Mouse (Mus musculus) bone marrow, adult 2 months (tissue): ENCODE results near the gene Spop. TPM values are rescaled to one million over a fixed set of nuclear protein-coding genes. Genes with fewer than 3 reads are reported as not detected.

ENCODE experiments used
- H3K27ac ChIP-seq: fragments of 200-500 bp; 2 replicates; pipeline ENCODE4 v1.5.1; 2012; ENCODE audit warnings: low read depth, mild to moderate bottlenecking, control low read depth, inconsistent platforms, low read length; ENCODE audit not compliant: control insufficient read depth, poor library complexity, insufficient read depth
- H3K4me1 ChIP-seq: fragments of 200-500 bp; 2 replicates; pipeline ENCODE4 v1.6.1; 2011; ENCODE audit warnings: low read length; ENCODE audit not compliant: control insufficient read depth, insufficient read depth
- H3K4me3 ChIP-seq: fragments of 200-500 bp; replicated peaks from 2 replicates; pipeline ENCODE3; 2011; ENCODE audit warnings: mild to moderate bottlenecking, low read depth, low read length, control low read depth; ENCODE audit not compliant: control insufficient read depth
- CTCF ChIP-seq: fragments of 200-500 bp; IDR thresholded peaks from 2 replicates; pipeline ENCODE4 v1.5.1; 2011; ENCODE audit warnings: low read length, control low read depth; ENCODE audit not compliant: control insufficient read depth, insufficient read depth
- POLR2A ChIP-seq: fragments of 200-500 bp; IDR thresholded peaks from 2 replicates; pipeline ENCODE4 v1.6.1; 2011; ENCODE audit warnings: low read depth, mild to moderate bottlenecking, control low read depth, low read length, borderline replicate concordance; ENCODE audit not compliant: control insufficient read depth
- WGBS: fragments of 180-500 bp; shearing (Covaris S2); methylation state at CpG from one replicate; pipeline ENCODE4 v1.1.7; 2018; 5-methylcytosine and 5-hydroxymethylcytosine counted together
- polyA plus RNA-seq: library from polyadenylated mRNA; stranded (reverse); fragments of >200 nt; gene quantifications from 2 replicates; pipeline ENCODE4 v1.2.4, GENCODE M21; 2011; ENCODE audit warnings: low replicate concordance; ENCODE audit not compliant: missing spikeins, insufficient read depth, insufficient read length

Gene Spop
- 57.9 and 61.3 TPM in 2 replicates for polyA plus RNA-seq

DNA sequence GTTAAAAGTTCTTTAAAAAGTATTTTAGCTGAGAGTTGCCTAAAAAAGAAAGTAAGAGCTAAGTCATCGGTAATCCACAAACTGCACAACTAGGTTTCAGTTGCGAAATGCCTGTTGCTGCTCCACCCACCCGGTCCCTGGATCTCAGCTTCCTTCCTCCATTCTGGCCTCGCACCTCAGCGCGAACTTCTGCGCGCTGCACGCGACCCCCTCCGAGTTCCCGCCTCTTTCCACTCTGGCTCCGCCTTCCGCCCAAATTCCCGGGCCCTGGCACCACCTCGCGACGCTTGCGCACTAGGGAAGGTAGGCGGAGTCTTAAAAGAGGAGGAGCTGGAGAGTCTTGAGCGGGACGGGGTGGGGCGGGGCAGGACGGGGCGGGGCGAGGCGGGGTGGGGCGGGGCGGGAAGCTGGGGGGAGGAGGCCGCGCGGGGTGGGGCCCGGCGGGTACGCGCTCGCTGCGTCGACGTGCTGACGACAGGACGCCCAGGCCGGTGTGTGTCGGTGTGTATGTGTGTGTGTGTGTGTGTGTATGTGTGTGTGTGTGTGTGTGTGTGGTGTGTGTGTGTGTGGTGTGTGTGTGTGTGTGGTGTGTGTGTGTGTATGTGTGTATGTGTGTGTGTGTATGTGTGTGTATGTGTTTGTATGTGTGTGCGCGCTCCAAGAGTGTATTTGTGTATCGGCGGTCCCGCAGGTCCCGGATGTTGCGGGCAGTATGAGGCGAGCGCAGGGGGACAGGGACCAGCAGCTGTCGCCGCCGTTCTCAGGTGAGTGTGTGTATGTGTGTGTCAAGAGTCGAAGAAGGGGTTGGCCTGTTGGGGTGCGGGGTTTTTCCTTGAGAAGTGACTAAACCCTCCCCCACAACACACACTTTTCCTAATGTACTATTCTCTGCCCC, at the start of gene Spop:
Gene Spop (plus strand): TSS at position 440 of the 895 bp plus-strand sequence.
- H3K4me1 ChIP-seq, result peaks cover 5% of the 10 kb centered on the region; the same call in 1 of the 2 replicates
- H3K4me3 ChIP-seq, result peak within 1 kb of the TSS; percentile 98
- WGBS, result 1% methylated on average over 51 of the region's 58 CpGs
- peak within 1 kb of the TSS; percentile 97 for H3K27ac ChIP-seq
- 0 out of 2 replicates have a peak, but pooled peaks have one; percentile 31 for TF ChIP-seq POLR2A
- no peak for TF ChIP-seq CTCF

DNA sequence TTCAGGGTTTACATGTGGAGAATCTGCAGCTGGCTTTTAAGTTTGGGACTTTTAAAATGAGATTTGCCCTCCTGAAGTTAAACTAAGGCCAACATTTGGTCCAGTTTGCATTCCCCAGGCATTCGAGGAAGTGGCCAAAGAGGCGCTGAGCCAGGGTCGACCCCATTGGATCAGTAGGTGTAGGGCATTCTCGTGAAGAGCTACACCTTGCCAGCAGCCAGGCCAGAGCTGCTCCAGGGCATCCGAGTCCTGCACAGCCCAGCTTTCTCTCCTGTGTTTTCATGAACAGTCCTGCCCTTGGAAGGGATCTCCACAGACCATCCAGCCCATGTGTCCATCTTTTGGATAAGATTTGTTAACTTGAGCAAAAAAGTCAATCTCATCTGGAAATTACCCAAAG, 49.5 kb upstream of the Spop start:
- WGBS, result 81% methylated on average over 5 of the region's 5 CpGs

DNA sequence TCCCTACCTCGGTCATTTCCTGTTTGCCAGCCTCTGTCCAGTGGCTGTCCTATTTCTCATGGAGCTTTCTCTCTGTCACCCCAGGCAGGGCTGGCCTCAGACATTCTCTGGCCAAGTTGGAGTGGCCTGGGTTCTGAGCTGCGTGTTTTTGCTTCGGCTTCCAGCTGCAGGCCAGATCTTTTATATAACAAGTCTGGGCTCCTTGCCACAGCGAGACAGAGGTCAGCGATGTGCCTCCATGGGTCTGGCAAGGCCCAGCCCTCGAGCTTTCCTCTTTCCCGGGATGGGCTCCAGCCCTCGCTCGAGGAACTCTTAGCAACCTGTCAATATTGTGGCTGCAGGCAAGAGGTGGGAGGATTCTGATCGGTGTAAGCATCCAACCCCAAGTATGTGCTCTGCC, 48.3 kb upstream of the Spop start:
- Histone ChIP-seq H3K4me1 (peaks cover 5% of the 10 kb centered on the region; the same call in 1 of the 2 replicates), H3K4me3 (no peak overlapping the region), H3K27ac (no peak overlapping the region)
- TF ChIP-seq POLR2A (no peak), CTCF (no peak)
- WGBS, result 84% methylated on average over 10 of the region's 10 CpGs

More for the DNA sequence above, 49.5 kb upstream of the Spop start:
- no peak overlapping the region for H3K4me3 ChIP-seq
- peaks cover 3% of the 10 kb centered on the region; the same call in 1 of the 2 replicates for H3K4me1 ChIP-seq
- TF ChIP-seq POLR2A, result no peak
- no peak for TF ChIP-seq CTCF
- H3K27ac ChIP-seq, result no peak overlapping the region

DNA sequence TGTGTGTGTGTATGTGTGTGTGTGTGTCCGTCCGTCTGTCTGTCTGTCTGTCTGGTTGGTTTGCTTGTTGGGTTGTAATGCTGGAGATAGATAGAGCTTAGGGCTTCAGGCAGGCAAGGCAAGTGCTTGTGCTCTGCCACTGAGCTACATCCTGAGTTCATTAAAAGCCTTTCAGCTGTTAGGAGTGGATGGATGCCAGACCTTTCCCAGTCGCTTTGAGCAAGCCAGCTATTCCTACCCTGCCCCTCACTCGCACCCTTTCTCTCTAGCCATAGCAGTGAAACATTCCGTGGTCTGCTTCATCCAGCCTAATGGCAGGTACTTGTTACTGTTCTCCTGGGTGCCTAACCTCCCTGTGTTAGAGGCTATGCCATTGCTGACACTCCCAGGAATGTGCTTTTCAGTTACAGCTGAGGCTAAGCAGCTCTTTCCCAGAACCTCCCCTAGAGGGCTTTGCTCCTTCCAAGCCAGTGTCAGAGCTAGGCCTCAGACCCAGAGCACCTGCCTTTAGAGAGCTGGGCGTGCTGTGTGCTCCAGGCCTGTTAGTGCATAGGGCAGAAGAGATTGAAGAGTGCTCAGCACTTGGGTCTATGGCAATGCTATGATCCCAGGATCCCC, 47.5 kb upstream of the Spop start:
- Histone ChIP-seq H3K4me1 (peaks cover 5% of the 10 kb centered on the region; the same call in 1 of the 2 replicates), H3K27ac (peak overlapping the region; percentile 5; the same call in 1 of the 2 replicates), H3K4me3 (no peak overlapping the region)
- 84% methylated on average over 6 of the region's 6 CpGs for WGBS
- TF ChIP-seq POLR2A, result no peak
- TF ChIP-seq CTCF, result no peak

DNA sequence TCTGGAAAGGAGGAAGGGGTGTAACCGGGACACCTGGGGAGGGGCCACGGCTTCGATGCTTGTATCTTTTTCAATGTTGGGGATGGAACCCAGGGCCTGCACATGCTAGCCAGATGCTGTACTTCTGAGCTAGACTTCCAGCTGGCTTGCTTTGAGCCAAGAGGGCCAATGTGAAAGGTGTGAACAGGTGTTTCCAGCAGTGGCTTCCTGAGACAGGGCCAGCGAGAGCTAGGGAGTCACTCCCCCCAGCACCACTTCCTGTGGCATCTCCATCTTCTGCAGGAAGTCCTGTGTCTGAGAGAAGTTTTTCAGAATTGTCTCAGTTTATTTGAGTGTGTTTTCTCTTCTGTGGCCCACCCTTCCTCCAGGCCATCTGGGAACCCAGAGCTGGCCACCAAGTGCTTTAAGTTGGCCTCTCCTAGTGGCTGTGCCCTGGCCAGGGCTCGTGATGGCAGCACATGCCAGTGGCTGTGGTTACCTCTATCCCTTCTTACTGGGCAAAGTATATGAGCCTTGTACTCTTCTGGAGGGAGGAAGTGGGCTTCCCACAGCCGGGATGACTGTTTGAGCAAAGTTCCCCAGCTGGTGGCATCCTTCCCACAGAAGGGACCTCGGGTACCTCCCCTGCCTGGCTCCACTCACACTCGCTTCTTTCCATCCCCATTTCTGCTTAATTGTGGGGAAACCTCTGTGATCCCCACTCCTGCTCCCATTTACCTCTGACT, 46.7 kb upstream of the Spop start:
- TF ChIP-seq CTCF (no peak), POLR2A (no peak)
- H3K4me1 ChIP-seq, result peaks cover 5% of the 10 kb centered on the region; the same call in 1 of the 2 replicates
- H3K4me3 ChIP-seq, result no peak overlapping the region
- 18% methylated on average over 8 of the region's 8 CpGs for WGBS
- H3K27ac ChIP-seq, result peak overlapping the region; percentile 35

DNA sequence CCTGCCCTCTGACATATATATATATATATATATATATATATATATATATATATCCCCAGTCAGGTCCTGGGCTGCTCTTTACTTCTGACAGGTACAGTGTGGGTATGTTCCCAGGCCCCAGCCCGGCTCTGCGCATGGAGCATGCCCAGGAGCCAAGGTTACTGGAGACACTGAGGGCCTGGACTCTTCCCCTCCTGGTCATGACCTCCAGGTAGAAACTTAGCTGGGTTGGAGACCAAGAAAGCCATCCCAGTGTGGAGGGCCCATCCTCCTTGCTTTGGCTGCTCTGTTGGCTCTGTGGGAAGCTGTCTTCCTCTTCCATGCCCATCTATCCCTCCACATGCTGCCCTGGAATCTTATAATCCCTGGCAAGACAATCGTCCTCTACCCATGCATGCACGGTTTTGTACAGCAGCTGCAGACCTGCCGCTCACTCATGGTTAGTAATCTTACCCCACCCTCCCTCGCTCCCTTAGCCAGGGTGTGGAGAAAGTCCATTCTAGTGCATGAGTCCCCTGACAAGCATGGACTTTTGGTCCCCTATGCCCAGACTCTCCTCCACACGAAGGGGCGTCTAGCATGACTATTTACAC, 45.6 kb upstream of the Spop start:
- no peak overlapping the region for H3K27ac ChIP-seq
- H3K4me3 ChIP-seq, result no peak overlapping the region
- 94% methylated on average over 8 of the region's 8 CpGs for WGBS
- TF ChIP-seq CTCF (no peak), POLR2A (no peak)
- H3K4me1 ChIP-seq, result peaks cover 5% of the 10 kb centered on the region; the same call in 1 of the 2 replicates

DNA sequence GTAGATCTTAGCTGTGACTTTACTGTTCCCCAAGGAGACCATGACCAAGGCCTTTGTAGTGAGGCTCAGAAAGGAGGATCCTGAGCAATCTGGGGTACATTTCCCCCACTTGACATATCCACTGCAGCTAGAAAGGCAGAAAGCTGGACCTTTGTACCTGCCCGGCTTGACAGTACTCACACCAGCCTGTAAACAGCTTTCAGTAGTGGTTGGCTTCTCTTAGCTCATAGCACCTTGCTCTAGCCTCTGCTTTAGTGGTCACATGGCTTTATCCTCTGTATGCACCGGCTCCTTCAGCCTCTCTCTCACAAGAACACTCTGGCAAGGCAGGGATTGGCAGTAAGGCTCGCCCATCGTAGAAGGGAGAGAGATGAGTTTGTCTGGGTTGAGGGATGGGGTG, 45.0 kb upstream of the Spop start:
- peaks cover 5% of the 10 kb centered on the region; the same call in 1 of the 2 replicates for H3K4me1 ChIP-seq
- 91% methylated on average over 4 of the region's 4 CpGs for WGBS
- no peak overlapping the region for H3K27ac ChIP-seq
- TF ChIP-seq POLR2A, result no peak
- no peak for TF ChIP-seq CTCF
- no peak overlapping the region for H3K4me3 ChIP-seq
